Mouse (Mus musculus) CH12.LX (cell line): ENCODE results near the gene Pdss1. TPM values are rescaled to one million over a fixed set of nuclear protein-coding genes. Genes with fewer than 3 reads are reported as not detected.
A peak's percentile ranks its signal among the peaks of the same experiment; 100 is the strongest.

Experiments used
- DNase-seq: peaks from one replicate; pipeline ENCODE4 v3.0.0-alpha.2; 2013; ENCODE audit errors: extremely low read depth
- H3K27ac ChIP-seq: 2 replicates; pipeline ENCODE4 v1.5.1; 2012; ENCODE audit warnings: low read depth, mild to moderate bottlenecking, control low read depth, moderate library complexity; ENCODE audit not compliant: insufficient read depth
- H3K27me3 ChIP-seq: replicated peaks from 2 replicates; pipeline ENCODE3; 2012; ENCODE audit warnings: inconsistent platforms
- H3K36me3 ChIP-seq, 2 experiments: replicated peaks in 1 of 2; 2 replicates each; pipeline versions ENCODE3 to v1.6.1; 2012; ENCODE audit warnings: inconsistent platforms in 1 of 2, low read length in 1 of 2, mild to moderate bottlenecking in 1 of 2, mixed read lengths in 1 of 2, moderate library complexity in 1 of 2; ENCODE audit not compliant: control insufficient read depth in 1 of 2, insufficient read depth in 1 of 2
- H3K4me1 ChIP-seq, 2 experiments: 2 replicates each; pipeline ENCODE4 v1.6.1; 2012; ENCODE audit warnings: inconsistent platforms in 1 of 2, moderate library complexity in 1 of 2; ENCODE audit not compliant: insufficient read depth in 2 of 2, control insufficient read depth in 1 of 2
- H3K4me2 ChIP-seq: 2 replicates; pipeline ENCODE4 v1.6.1; 2012; ENCODE audit warnings: low read depth, mild to moderate bottlenecking, control low read depth; ENCODE audit not compliant: poor library complexity, insufficient read depth, severe bottlenecking
- H3K4me3 ChIP-seq, 3 experiments: fragments of 150-350 bp in 1 of 3; sonication (generic) in 1 of 3; replicated peaks in 1 of 3; 2 replicates each; pipeline versions ENCODE3 to v1.5.1; 2011 to 2012; ENCODE audit warnings: low read depth in 2 of 3, low read length in 2 of 3, mild to moderate bottlenecking in 2 of 3, moderate library complexity in 2 of 3, control low read depth in 1 of 3, improper control_type of control experiment in 1 of 3, inconsistent platforms in 1 of 3, mixed read lengths in 1 of 3; ENCODE audit not compliant: poor library complexity in 1 of 3
- H3K79me2 ChIP-seq: replicated peaks from 2 replicates; pipeline ENCODE4 v1.6.1; 2012; ENCODE audit warnings: mild to moderate bottlenecking, moderate library complexity; ENCODE audit not compliant: control insufficient read depth, poor library complexity, insufficient read depth, severe bottlenecking; ENCODE audit errors: extremely low read depth
- H3K9ac ChIP-seq: 2 replicates; pipeline ENCODE4 v1.6.1; 2012; ENCODE audit warnings: low read depth, mild to moderate bottlenecking, control low read depth, moderate library complexity; ENCODE audit not compliant: insufficient read depth
- H3K9me3 ChIP-seq: replicated peaks from 2 replicates; pipeline ENCODE3; 2012; ENCODE audit warnings: low read length, inconsistent platforms, mixed read lengths
- BHLHE40 ChIP-seq: IDR thresholded peaks from 2 replicates; pipeline ENCODE4 v1.6.1; 2011; ENCODE audit warnings: mild to moderate bottlenecking, low read depth, low read length, improper control_type of control experiment
- CTCF ChIP-seq, 2 experiments: IDR thresholded peaks in 1 of 2; conservative IDR thresholded peaks in 1 of 2; 2 replicates each; pipeline ENCODE4 v1.5.1; 2011 to 2012; ENCODE audit warnings: low read depth in 2 of 2, low read length in 2 of 2, improper control_type of control experiment in 1 of 2, inconsistent platforms in 1 of 2, mild to moderate bottlenecking in 1 of 2, moderate library complexity in 1 of 2
- ELF1 ChIP-seq: IDR thresholded peaks from 2 replicates; pipeline ENCODE4 v1.6.1; 2014; ENCODE audit warnings: low read depth, mild to moderate bottlenecking, inconsistent platforms, low read length, improper control_type of control experiment
- EP300 ChIP-seq: IDR thresholded peaks from 2 replicates; pipeline ENCODE4 v1.6.1; 2011; ENCODE audit warnings: low read length, improper control_type of control experiment
- GABPA ChIP-seq: IDR thresholded peaks from 2 replicates; pipeline ENCODE4 v1.6.1; 2012; ENCODE audit warnings: low read depth, low read length, improper control_type of control experiment, inconsistent platforms; ENCODE audit not compliant: insufficient replicate concordance
- JUND ChIP-seq: conservative IDR thresholded peaks from 2 replicates; pipeline ENCODE4 v1.6.1; 2011; ENCODE audit warnings: low read depth, low read length, improper control_type of control experiment
- MAFK ChIP-seq: IDR thresholded peaks from 2 replicates; pipeline ENCODE4 v1.6.1; 2011; ENCODE audit warnings: low read length, improper control_type of control experiment; ENCODE audit not compliant: insufficient replicate concordance
- MAX ChIP-seq: IDR thresholded peaks from 2 replicates; pipeline ENCODE4 v1.6.1; 2011; ENCODE audit warnings: low read length, improper control_type of control experiment
- MXI1 ChIP-seq: IDR thresholded peaks from 2 replicates; pipeline ENCODE4 v1.6.1; 2011; ENCODE audit warnings: mild to moderate bottlenecking, low read depth, low read length, improper control_type of control experiment
- MYC ChIP-seq: IDR thresholded peaks from 2 replicates; pipeline ENCODE4 v1.6.1; 2011; ENCODE audit warnings: low read depth, mild to moderate bottlenecking, improper control_type of control experiment, low read length
- NELFE ChIP-seq: IDR thresholded peaks from 2 replicates; pipeline ENCODE4 v1.6.1; 2011; ENCODE audit warnings: low read depth, low read length, improper control_type of control experiment
- PAX5 ChIP-seq: IDR thresholded peaks from 2 replicates; pipeline ENCODE4 v1.6.1; 2012; ENCODE audit warnings: low read length, inconsistent platforms, mixed read lengths
- RAD21 ChIP-seq: IDR thresholded peaks from 2 replicates; pipeline ENCODE4 v1.6.1; 2011; ENCODE audit warnings: low read depth, mild to moderate bottlenecking, low read length, improper control_type of control experiment, moderate library complexity
- SMC3 ChIP-seq: IDR thresholded peaks from 2 replicates; pipeline ENCODE4 v1.6.1; 2011; ENCODE audit warnings: low read depth, low read length, improper control_type of control experiment
- TCF12 ChIP-seq: IDR thresholded peaks from 2 replicates; pipeline ENCODE4 v1.6.1; 2014; ENCODE audit warnings: low read depth, mild to moderate bottlenecking, inconsistent platforms, low read length, improper control_type of control experiment
- UBTF ChIP-seq: IDR thresholded peaks from 2 replicates; pipeline ENCODE4 v1.6.1; 2012; ENCODE audit warnings: low read depth, mild to moderate bottlenecking, inconsistent platforms, low read length, improper control_type of control experiment, moderate library complexity
- USF1 ChIP-seq: IDR thresholded peaks from 2 replicates; pipeline ENCODE4 v1.6.1; 2014; ENCODE audit warnings: low read depth, mild to moderate bottlenecking, inconsistent platforms, low read length, improper control_type of control experiment
- ZKSCAN1 ChIP-seq: IDR thresholded peaks from 2 replicates; pipeline ENCODE4 v1.6.1; 2012; ENCODE audit warnings: low read depth, inconsistent platforms, low read length, improper control_type of control experiment, borderline replicate concordance
- ZMIZ1 ChIP-seq: IDR thresholded peaks from 2 replicates; pipeline ENCODE4 v1.6.1; 2012; ENCODE audit warnings: low read depth, mild to moderate bottlenecking, inconsistent platforms, low read length, improper control_type of control experiment
- dilution Hi-C: fragments of 300-500 bp; cut with MboI; formaldehyde crosslinking; loops from 2 replicates; pipeline ENCODE4 v1.14.3; 2020; ENCODE audit warnings: low sequenced_read_pairs; ENCODE audit not compliant: extremely low pct_unique_long_range_greater_than_20kb, extremely low pct_ligation_motif_present
- in situ Hi-C: fragments of 300-500 bp; cut with MboI; formaldehyde crosslinking; loops from 3 replicates; pipeline ENCODE4 v1.14.3; 2019; ENCODE audit warnings: low sequenced_read_pairs, low pct_ligation_motif_present, low pct_unique_long_range_greater_than_20kb, mixed read lengths
- polyA plus RNA-seq: library from polyadenylated mRNA; unstranded; fragments of >175 nt; gene quantifications from 2 replicates; pipeline ENCODE4 v1.2.1, GENCODE M21; 2012; ENCODE audit warnings: low read depth; ENCODE audit not compliant: insufficient read length
- total RNA-seq, 2 experiments: library from RNA; depleted of rRNA; stranded (reverse); fragments of 300-350 nt in 1 of 2; fragments of >200 nt in 1 of 2; gene quantifications; 2 replicates each; pipeline ENCODE4 v1.2.3; 2012 to 2014

Pdss1 gene
- total and polyA plus RNA-seq, 3 experiments = 14.2 to 29.0 (median 27.6) TPM

GRCm38 (mm10) chr2:22961681-22962080, 66.4 kb downstream of the Pdss1 start:
- Histone ChIP-seq H3K4me2 (no peak overlapping the region), H3K4me1 (peaks cover 0 to 14% of the 10 kb centered on the region in 2 experiments; a peak in 2 of 4 replicates), H3K27me3 (no peaks in the 10 kb centered on the region), H3K27ac (no peak overlapping the region), H3K9me3 (no peaks in the 10 kb centered on the region), H3K36me3 (peaks cover 6 to 38% of the 10 kb centered on the region in 2 experiments), H3K4me3 (no peak overlapping the region), H3K9ac (no peak overlapping the region), H3K79me2 (peaks cover 5% of the 10 kb centered on the region; the same call in 1 of the 2 replicates)
- no peak for DNase-seq
- TF ChIP-seq CTCF (conservative IDR thresholded peaks at IDR 0.05 in 1 of 2, IDR thresholded peaks at IDR 0.05 in 1 of 2; ENCODE audit: low read depth in 2 of 2, low read length in 2 of 2) = peak in 1 of 2 experiments; percentile 28; a peak in 2 of 4 replicates
- no peak for TF ChIP-seq BHLHE40
- dilution Hi-C loops (no loop called here), in situ Hi-C loops (no loop called here)

- no peak overlapping the region for H3K4me2 ChIP-seq
- DNase-seq = no peak
- peaks cover 5 to 35% of the 10 kb centered on the region in 2 experiments for H3K36me3 ChIP-seq
- no peaks in the 10 kb centered on the region for H3K27me3 ChIP-seq
- in situ Hi-C loops (no loop called here), dilution Hi-C loops (no loop called here)
- TF ChIP-seq EP300 = no peak
- TF ChIP-seq MXI1 = no peak
- no peak for TF ChIP-seq MYC
- no peak for TF ChIP-seq TCF12
- TF ChIP-seq ZKSCAN1 = no peak
- no peak for TF ChIP-seq RAD21
- no peak for TF ChIP-seq PAX5
- no peak for TF ChIP-seq ZMIZ1
- TF ChIP-seq GABPA = no peak
- no peak for TF ChIP-seq NELFE
- TF ChIP-seq MAX = no peak
- no peaks in the 10 kb centered on the region for H3K9me3 ChIP-seq
- no peak overlapping the region for H3K9ac ChIP-seq
- peaks cover 5% of the 10 kb centered on the region; the same call in 1 of the 2 replicates for H3K79me2 ChIP-seq
- peaks cover 0 to 9% of the 10 kb centered on the region in 2 experiments; a peak in 2 of 4 replicates for H3K4me1 ChIP-seq
- H3K27ac ChIP-seq = no peak overlapping the region
- H3K4me3 ChIP-seq = no peak overlapping the region
Measured at GRCm38 (mm10) chr2:22962242-22962641, 66.9 kb downstream of the Pdss1 start.

- H3K36me3 ChIP-seq = peaks cover 2 to 32% of the 10 kb centered on the region in 2 experiments
Measured at GRCm38 (mm10) chr2:22962970-22963369, 67.6 kb downstream of the Pdss1 start.

More at GRCm38 (mm10) chr2:22962970-22963369, 67.6 kb downstream of the Pdss1 start:
- no peaks in the 10 kb centered on the region for H3K9me3 ChIP-seq
- no peak overlapping the region for H3K4me2 ChIP-seq
- H3K4me1 ChIP-seq = peaks cover 0 to 2% of the 10 kb centered on the region in 2 experiments; a peak in 1 of 4 replicates
- DNase-seq = no peak
- no peak overlapping the region for H3K4me3 ChIP-seq
- in situ Hi-C loops = no loop called here
- dilution Hi-C loops = no loop called here
- H3K27ac ChIP-seq = no peak overlapping the region
- TF ChIP-seq USF1 (no peak), MYC (no peak), CTCF (conservative IDR thresholded peaks at IDR 0.05 in 1 of 2, IDR thresholded peaks at IDR 0.05 in 1 of 2; ENCODE audit: low read depth in 2 of 2, low read length in 2 of 2) (no peak), JUND (no peak), ELF1 (no peak), MAFK (no peak), UBTF (no peak), SMC3 (no peak), RAD21 (no peak)
- no peak overlapping the region for H3K9ac ChIP-seq
- peaks cover 5% of the 10 kb centered on the region; the same call in 1 of the 2 replicates for H3K79me2 ChIP-seq
- no peaks in the 10 kb centered on the region for H3K27me3 ChIP-seq
